Mouse (Mus musculus) limb, embryonic 15.5 days (tissue): ENCODE data around the gene Pfdn4. TPM values are rescaled to one million over a fixed set of nuclear protein-coding genes. Genes with fewer than 3 reads are reported as not detected.

Experiments used
- ATAC-seq: fragments of 200-750 bp; cut with Nextera tagmentation; 2 replicates; pipeline ENCODE4 v1.8.0; 2017; ENCODE audit warnings: low read depth, moderate TSS enrichment; ENCODE audit not compliant: insufficient number of reproducible peaks, low FRiP score, low TSS enrichment
- H3K27ac ChIP-seq: fragments of 300-500 bp; sonication (generic); 2 replicates; pipeline ENCODE4 v1.5.1; 2015; ENCODE audit warnings: moderate library complexity, mild to moderate bottlenecking, inconsistent platforms
- H3K27me3 ChIP-seq: fragments of 300-500 bp; sonication (generic); 2 replicates; pipeline ENCODE4 v1.6.1; 2015; ENCODE audit warnings: inconsistent platforms
- H3K36me3 ChIP-seq: fragments of 300-500 bp; sonication (generic); 2 replicates; pipeline ENCODE4 v1.6.1; 2015; ENCODE audit warnings: inconsistent platforms
- H3K4me1 ChIP-seq: fragments of 300-500 bp; sonication (generic); 2 replicates; pipeline ENCODE4 v1.6.1; 2015; ENCODE audit warnings: inconsistent platforms
- H3K4me2 ChIP-seq: fragments of 300-500 bp; sonication (generic); 2 replicates; pipeline ENCODE4 v1.6.1; 2015; ENCODE audit warnings: mild to moderate bottlenecking, inconsistent platforms
- H3K4me3 ChIP-seq: fragments of 300-500 bp; sonication (generic); 2 replicates; pipeline ENCODE4 v1.5.1; 2015; ENCODE audit warnings: mild to moderate bottlenecking, inconsistent platforms
- H3K9ac ChIP-seq: fragments of 300-500 bp; sonication (generic); 2 replicates; pipeline ENCODE4 v1.6.1; 2015; ENCODE audit warnings: inconsistent platforms
- H3K9me3 ChIP-seq: fragments of 300-500 bp; sonication (generic); 2 replicates; pipeline ENCODE4 v1.6.1; 2016; ENCODE audit warnings: inconsistent platforms
- WGBS: fragments of 180-500 bp; shearing (Covaris S2); methylation state at CpG from one replicate; pipeline ENCODE4 v1.1.7; 2015; 5-methylcytosine and 5-hydroxymethylcytosine counted together
- polyA plus RNA-seq: library from polyadenylated mRNA; unstranded; fragments of >200 nt; fragmentation: Nextera tagmentation; extraction: Ambion mirVana; gene quantifications from 2 replicates; pipeline ENCODE4 v1.2.1, GENCODE M21; 2015

The Pfdn4 gene
- polyA plus RNA-seq, 1 experiment from 2014 or later, result 63.5 TPM

GRCm38 (mm10) chr2:170563956-170564855 is 68.0 kb downstream of the Pfdn4 start:
- 67% methylated on average over 15 of the region's 15 CpGs for WGBS
- no peak for ATAC-seq
- Histone ChIP-seq H3K27ac (no peak overlapping the region), H3K9me3 (no peaks in the 10 kb centered on the region), H3K4me1 (no peaks in the 10 kb centered on the region), H3K4me2 (no peak overlapping the region), H3K36me3 (no peaks in the 10 kb centered on the region), H3K9ac (no peak overlapping the region), H3K4me3 (no peak overlapping the region), H3K27me3 (no peaks in the 10 kb centered on the region)

- Histone ChIP-seq H3K9ac (no peak overlapping the region), H3K27me3 (no peaks in the 10 kb centered on the region), H3K27ac (no peak overlapping the region), H3K36me3 (no peaks in the 10 kb centered on the region), H3K4me3 (no peak overlapping the region), H3K4me1 (no peaks in the 10 kb centered on the region), H3K9me3 (no peaks in the 10 kb centered on the region), H3K4me2 (no peak overlapping the region)
- ATAC-seq, result no peak
- 86% methylated on average over 8 of the region's 8 CpGs for WGBS
Measured at GRCm38 (mm10) chr2:170564995-170565394, 68.8 kb downstream of the Pfdn4 start.

Other genes with a start within 250 kb of the Pfdn4 start
- 0.72 and 1.1 TPM in 2 replicates for gene Bcas1, start 68.6 kb upstream of the Pfdn4 start, polyA plus RNA-seq
- gene Cyp24a1, start 717 bp downstream of the Pfdn4 start, polyA plus RNA-seq, result not detected in 2 replicates
- not detected in 2 replicates for gene 4930470P17Rik, start 105.6 kb downstream of the Pfdn4 start, polyA plus RNA-seq
- 12.3 and 12.7 TPM in 2 replicates for gene Dok5, start 235.4 kb downstream of the Pfdn4 start, polyA plus RNA-seq